Mouse (Mus musculus): ENCODE results near the gene Slc36a1. TPM values are rescaled to one million over a fixed set of nuclear protein-coding genes. Genes with fewer than 3 reads are reported as not detected.

Gene Slc36a1
- polyA plus RNA-seq (2016; fragmentation: Nextera tagmentation; extraction: Ambion mirVana) = 1.5 and 2.3 TPM in 2 replicates

- no peaks in the 10 kb centered on the region for H3K27me3 ChIP-seq
- no peaks in the 10 kb centered on the region for H3K9me3 ChIP-seq (replicated peaks)
- H3K36me3 ChIP-seq = no peaks in the 10 kb centered on the region
- H3K4me3 ChIP-seq = peak within 1 kb of the TSS; percentile 63
- H3K4me1 ChIP-seq = peaks cover 14% of the 10 kb centered on the region
- no peak within 1 kb of the TSS for H3K27ac ChIP-seq
- peak within 1 kb of the TSS; percentile 72 for H3K9ac ChIP-seq
- peak within 1 kb of the TSS; percentile 91 for H3K4me2 ChIP-seq (replicated peaks)
- peak; percentile 89 for ATAC-seq (ENCODE audit: low FRiP score)
- 0% methylated on average over 19 of the region's 31 CpGs for WGBS
Measured at GRCm38 (mm10) chr11:55204159-55204596, at the start of gene Slc36a1. Slc36a1 (plus strand) TSS chr11:55204350.

DNA sequence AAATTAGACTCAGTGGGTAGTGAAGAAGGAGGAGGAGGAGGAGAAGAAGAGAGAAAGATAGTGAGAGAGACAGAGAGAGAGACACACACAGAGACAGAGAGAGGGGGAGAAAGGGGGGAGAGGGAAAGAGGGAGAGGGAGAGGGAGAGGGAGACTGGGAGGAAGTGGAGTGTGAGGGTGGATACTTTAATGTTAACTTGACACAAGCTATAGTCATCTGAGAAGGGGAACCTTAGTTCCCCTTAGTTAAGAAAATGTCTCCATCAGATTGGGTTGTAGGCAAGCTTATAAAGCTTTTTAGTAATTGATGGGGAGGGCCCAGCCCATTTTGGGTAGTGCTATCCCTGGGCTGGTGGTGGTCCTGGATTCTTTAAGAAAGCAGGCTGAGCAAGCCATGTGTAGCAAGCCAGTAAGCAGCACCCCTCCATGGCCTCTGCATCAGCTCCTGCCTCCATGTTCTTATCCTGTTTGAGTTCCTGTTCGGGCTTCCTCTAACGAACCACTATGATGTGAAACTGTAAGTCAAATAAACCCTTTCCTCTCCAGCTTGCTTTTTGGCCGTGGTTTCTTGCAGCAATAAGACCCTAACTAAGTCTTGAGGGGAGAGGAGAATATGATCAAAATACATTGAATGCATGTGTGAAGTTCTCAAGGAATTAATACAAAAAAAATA lies 49.6 kb upstream of the Slc36a1 start:
- 83% methylated on average over 3 of the region's 3 CpGs for WGBS
- no peak overlapping the region for H3K4me3 ChIP-seq
- no peaks in the 10 kb centered on the region for H3K27me3 ChIP-seq
- H3K27ac ChIP-seq = no peak overlapping the region
- H3K4me1 ChIP-seq = no peaks in the 10 kb centered on the region
- H3K4me2 ChIP-seq (replicated peaks) = no peak overlapping the region
- H3K36me3 ChIP-seq = no peaks in the 10 kb centered on the region
- no peak for ATAC-seq (ENCODE audit: low FRiP score)
- H3K9ac ChIP-seq = no peak overlapping the region
- H3K9me3 ChIP-seq (replicated peaks) = no peaks in the 10 kb centered on the region

DNA sequence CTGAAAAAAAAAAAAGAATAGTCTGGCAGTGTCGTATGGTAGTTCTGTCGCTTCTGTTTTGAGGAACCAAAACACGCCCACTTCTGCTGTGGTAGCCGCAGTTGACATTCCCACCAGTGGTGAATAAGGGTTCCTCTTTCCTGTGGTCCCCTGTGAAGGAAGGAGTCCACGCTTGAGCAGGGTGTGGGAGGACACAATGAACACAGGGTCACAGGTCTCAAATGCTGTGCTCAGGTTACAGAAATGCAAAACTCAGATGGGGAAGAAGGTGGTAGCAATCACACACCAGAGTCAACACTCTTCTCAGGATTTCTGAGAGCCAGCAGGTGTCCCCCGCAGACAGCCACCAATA lies 49.1 kb upstream of the Slc36a1 start:
- no peaks in the 10 kb centered on the region for H3K36me3 ChIP-seq
- no peak overlapping the region for H3K9ac ChIP-seq
- WGBS = 73% methylated on average over 6 of the region's 6 CpGs
- H3K27me3 ChIP-seq = no peaks in the 10 kb centered on the region
- no peak overlapping the region for H3K4me2 ChIP-seq (replicated peaks)
- H3K4me3 ChIP-seq = no peak overlapping the region
- no peaks in the 10 kb centered on the region for H3K4me1 ChIP-seq
- no peak for ATAC-seq (ENCODE audit: low FRiP score)
- no peaks in the 10 kb centered on the region for H3K9me3 ChIP-seq (replicated peaks)
- no peak overlapping the region for H3K27ac ChIP-seq

- no peak for ATAC-seq (ENCODE audit: low FRiP score)
- H3K27ac ChIP-seq = no peak overlapping the region
- H3K27me3 ChIP-seq = no peaks in the 10 kb centered on the region
- H3K4me3 ChIP-seq = no peak overlapping the region
- no peak overlapping the region for H3K9ac ChIP-seq
- no peaks in the 10 kb centered on the region for H3K36me3 ChIP-seq
- no peaks in the 10 kb centered on the region for H3K9me3 ChIP-seq (replicated peaks)
- 50% methylated on average over 13 of the region's 13 CpGs for WGBS
- no peaks in the 10 kb centered on the region for H3K4me1 ChIP-seq
- H3K4me2 ChIP-seq (replicated peaks) = no peak overlapping the region
Measured at GRCm38 (mm10) chr11:55158785-55159359, 45.3 kb upstream of the Slc36a1 start.

DNA sequence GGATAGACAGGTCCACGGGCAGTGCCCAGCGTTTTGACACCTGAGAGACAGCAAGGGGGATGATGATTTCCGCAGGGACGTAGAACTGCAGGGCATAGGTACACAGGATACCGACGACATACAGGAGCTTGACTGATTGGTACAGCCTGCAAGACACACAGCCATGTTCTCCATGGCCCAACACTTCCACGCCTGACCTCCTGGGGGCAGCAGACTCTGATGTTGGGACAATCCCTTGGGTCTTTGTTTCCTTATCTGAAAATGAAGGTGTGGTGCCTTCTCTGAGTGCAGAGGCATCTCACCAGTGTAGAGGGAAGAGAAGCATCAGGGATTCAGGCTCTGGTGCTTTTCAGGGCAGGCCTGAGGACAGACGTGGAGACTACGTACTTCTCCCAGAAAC lies 41.5 kb upstream of the Slc36a1 start:
- no peak overlapping the region for H3K27ac ChIP-seq
- H3K4me2 ChIP-seq (replicated peaks) = no peak overlapping the region
- H3K27me3 ChIP-seq = no peaks in the 10 kb centered on the region
- no peak for ATAC-seq (ENCODE audit: low FRiP score)
- H3K4me1 ChIP-seq = no peaks in the 10 kb centered on the region
- H3K36me3 ChIP-seq = no peaks in the 10 kb centered on the region
- no peak overlapping the region for H3K9ac ChIP-seq
- no peak overlapping the region for H3K4me3 ChIP-seq
- H3K9me3 ChIP-seq (replicated peaks) = no peaks in the 10 kb centered on the region
- WGBS = 49% methylated on average over 9 of the region's 9 CpGs

- H3K9ac ChIP-seq = no peak overlapping the region
- 39% methylated on average over 3 of the region's 3 CpGs for WGBS
- H3K27me3 ChIP-seq = no peaks in the 10 kb centered on the region
- no peak overlapping the region for H3K4me2 ChIP-seq (replicated peaks)
- no peak overlapping the region for H3K27ac ChIP-seq
- H3K4me3 ChIP-seq = no peak overlapping the region
- ATAC-seq (ENCODE audit: low FRiP score) = no peak
- H3K9me3 ChIP-seq (replicated peaks) = no peaks in the 10 kb centered on the region
- no peaks in the 10 kb centered on the region for H3K36me3 ChIP-seq
- H3K4me1 ChIP-seq = no peaks in the 10 kb centered on the region
Measured at GRCm38 (mm10) chr11:55164723-55165122, 39.4 kb upstream of the Slc36a1 start.

GRCm38 (mm10) chr11:55165748-55166147 lies 38.4 kb upstream of the Slc36a1 start:
- 92% methylated on average over 7 of the region's 7 CpGs for WGBS
- Histone ChIP-seq H3K9ac (no peak overlapping the region), H3K4me2 (replicated peaks) (no peak overlapping the region), H3K27ac (no peak overlapping the region), H3K4me3 (no peak overlapping the region), H3K9me3 (replicated peaks) (no peaks in the 10 kb centered on the region), H3K27me3 (no peaks in the 10 kb centered on the region), H3K4me1 (no peaks in the 10 kb centered on the region), H3K36me3 (no peaks in the 10 kb centered on the region)
- ATAC-seq (ENCODE audit: low FRiP score) = no peak

DNA sequence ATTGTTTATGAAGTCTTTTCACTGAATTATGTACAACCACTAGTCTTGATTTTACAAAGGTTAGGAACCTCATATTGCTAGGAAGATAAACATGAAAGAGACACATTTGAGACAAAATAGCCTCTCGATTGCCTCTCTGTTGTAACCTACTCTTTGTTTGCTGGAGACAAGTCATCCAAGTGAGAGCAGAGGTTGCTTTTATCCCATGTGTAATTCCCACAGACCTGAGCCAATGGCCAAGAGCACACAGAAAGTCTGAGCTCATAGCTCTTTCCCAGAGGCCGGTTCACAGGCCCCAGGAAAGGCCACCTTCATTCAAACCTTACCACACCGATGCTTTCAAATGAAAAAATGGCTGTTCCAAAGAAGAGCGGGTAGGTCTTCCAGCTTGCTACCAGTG lies 35.6 kb upstream of the Slc36a1 start:
- Histone ChIP-seq H3K9ac (no peak overlapping the region), H3K4me1 (no peaks in the 10 kb centered on the region), H3K36me3 (no peaks in the 10 kb centered on the region), H3K27me3 (no peaks in the 10 kb centered on the region; the same call in 1 of the 2 replicates), H3K4me2 (replicated peaks) (no peak overlapping the region), H3K27ac (no peak overlapping the region), H3K9me3 (replicated peaks) (no peaks in the 10 kb centered on the region), H3K4me3 (no peak overlapping the region)
- 84% methylated on average over 4 of the region's 4 CpGs for WGBS
- ATAC-seq (ENCODE audit: low FRiP score) = no peak

GRCm38 (mm10) chr11:55168914-55169313 lies 35.2 kb upstream of the Slc36a1 start:
- Histone ChIP-seq H3K27ac (no peak overlapping the region), H3K27me3 (no peaks in the 10 kb centered on the region; the same call in 1 of the 2 replicates), H3K36me3 (no peaks in the 10 kb centered on the region), H3K9me3 (replicated peaks) (no peaks in the 10 kb centered on the region), H3K4me3 (no peak overlapping the region), H3K4me1 (no peaks in the 10 kb centered on the region), H3K4me2 (replicated peaks) (no peak overlapping the region), H3K9ac (no peak overlapping the region)
- 89% methylated on average over 6 of the region's 6 CpGs for WGBS
- ATAC-seq (ENCODE audit: low FRiP score) = no peak

GRCm38 (mm10) chr11:55170501-55170900 lies 33.6 kb upstream of the Slc36a1 start:
- Histone ChIP-seq H3K27ac (no peak overlapping the region), H3K4me2 (replicated peaks) (no peak overlapping the region), H3K9me3 (replicated peaks) (no peaks in the 10 kb centered on the region), H3K4me3 (no peak overlapping the region), H3K27me3 (no peaks in the 10 kb centered on the region; the same call in 1 of the 2 replicates), H3K36me3 (no peaks in the 10 kb centered on the region), H3K9ac (no peak overlapping the region), H3K4me1 (no peaks in the 10 kb centered on the region)
- 88% methylated on average over 4 of the region's 4 CpGs for WGBS
- ATAC-seq (ENCODE audit: low FRiP score) = no peak

GRCm38 (mm10) chr11:55178830-55179229 lies 25.3 kb upstream of the Slc36a1 start:
- ATAC-seq (ENCODE audit: low FRiP score) = no peak
- Histone ChIP-seq H3K4me3 (no peak overlapping the region), H3K9ac (no peak overlapping the region), H3K4me1 (0 out of 2 replicates have a peak, but pooled peaks cover 3% of the 10 kb centered on the region), H3K4me2 (replicated peaks) (no peak overlapping the region), H3K27me3 (no peaks in the 10 kb centered on the region), H3K27ac (no peak overlapping the region), H3K36me3 (no peaks in the 10 kb centered on the region), H3K9me3 (replicated peaks) (no peaks in the 10 kb centered on the region)
- 88% methylated on average over 4 of the region's 4 CpGs for WGBS

- Histone ChIP-seq H3K9ac (no peak overlapping the region), H3K27ac (no peak overlapping the region), H3K4me1 (0 out of 2 replicates have a peak, but pooled peaks cover 3% of the 10 kb centered on the region), H3K36me3 (no peaks in the 10 kb centered on the region), H3K4me2 (replicated peaks) (no peak overlapping the region), H3K27me3 (no peaks in the 10 kb centered on the region), H3K9me3 (replicated peaks) (no peaks in the 10 kb centered on the region), H3K4me3 (no peak overlapping the region)
- no peak for ATAC-seq (ENCODE audit: low FRiP score)
- 97% methylated on average over 3 of the region's 3 CpGs for WGBS
Measured at GRCm38 (mm10) chr11:55179856-55180255, 24.3 kb upstream of the Slc36a1 start.

DNA sequence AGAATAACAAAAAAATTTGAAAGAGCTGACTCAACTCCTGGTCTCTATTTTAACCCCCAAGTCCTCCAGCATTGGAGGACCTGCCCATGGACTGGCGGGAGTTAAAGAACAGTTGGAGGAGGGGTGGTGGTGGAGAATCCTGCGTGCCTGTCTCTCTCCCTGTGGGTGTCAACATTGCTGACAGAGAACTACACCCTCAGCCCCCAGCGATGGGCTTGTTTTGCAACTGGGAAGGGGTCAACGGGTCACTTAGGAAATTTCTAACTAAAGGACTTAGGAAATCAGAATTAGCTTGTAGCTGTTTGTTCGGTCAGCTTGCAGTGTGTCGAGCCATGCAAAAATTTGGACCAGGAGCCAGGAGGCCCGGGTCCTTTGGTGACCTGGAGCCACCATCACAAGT lies 21.0 kb upstream of the Slc36a1 start:
- no peaks in the 10 kb centered on the region for H3K9me3 ChIP-seq (replicated peaks)
- no peak overlapping the region for H3K27ac ChIP-seq

More for the DNA sequence above, 21.0 kb upstream of the Slc36a1 start:
- no peak overlapping the region for H3K4me2 ChIP-seq (replicated peaks)
- no peak overlapping the region for H3K9ac ChIP-seq
- no peaks in the 10 kb centered on the region for H3K36me3 ChIP-seq
- H3K27me3 ChIP-seq = no peaks in the 10 kb centered on the region
- H3K4me3 ChIP-seq = no peak overlapping the region
- WGBS = 51% methylated on average over 7 of the region's 7 CpGs
- no peak for ATAC-seq (ENCODE audit: low FRiP score)
- 0 out of 2 replicates have a peak, but pooled peaks cover 3% of the 10 kb centered on the region for H3K4me1 ChIP-seq

Measured in hindbrain, embryonic 12.5 days (tissue).